Mouse (Mus musculus) liver, embryonic 11.5 days (tissue): ENCODE results near the gene Qdpr. TPM values are rescaled to one million over a fixed set of nuclear protein-coding genes. Genes with fewer than 3 reads are reported as not detected.
A peak's percentile ranks its signal among the peaks of the same experiment; 100 is the strongest.

Experiments
- ATAC-seq: fragments of 200-750 bp; cut with Nextera tagmentation; replicated peaks from 2 replicates; pipeline ENCODE4 v1.8.0; 2017; ENCODE audit warnings: moderate number of reproducible peaks, mild to moderate bottlenecking, moderate TSS enrichment, moderate library complexity; ENCODE audit not compliant: low FRiP score
- DNase-seq: peaks from one replicate; pipeline ENCODE4 v3.0.0-alpha.2; 2017; ENCODE audit warnings: low spot score
- H3K27ac ChIP-seq: fragments of 300-500 bp; sonication (generic); 2 replicates; pipeline ENCODE4 v1.5.1; 2014; ENCODE audit warnings: mild to moderate bottlenecking, low read depth, low read length, control low read depth
- H3K27me3 ChIP-seq: fragments of 300-500 bp; sonication (generic); replicated peaks from 2 replicates; pipeline ENCODE4 v1.6.1; 2014; ENCODE audit warnings: low read length, mixed read lengths; ENCODE audit not compliant: control insufficient read depth, insufficient read depth
- H3K36me3 ChIP-seq: fragments of 300-500 bp; sonication (generic); 2 replicates; pipeline ENCODE4 v1.6.1; 2014; ENCODE audit warnings: mild to moderate bottlenecking, low read length, moderate library complexity, mixed read lengths; ENCODE audit not compliant: control insufficient read depth, insufficient read depth
- H3K4me1 ChIP-seq: fragments of 300-500 bp; sonication (generic); replicated peaks from 2 replicates; pipeline ENCODE4 v1.6.1; 2014; ENCODE audit warnings: low read length, mixed read lengths; ENCODE audit not compliant: control insufficient read depth, insufficient read depth
- H3K4me2 ChIP-seq: fragments of 300-500 bp; sonication (generic); 2 replicates; pipeline ENCODE4 v1.6.1; 2014; ENCODE audit warnings: mild to moderate bottlenecking, control low read depth, moderate library complexity
- H3K4me3 ChIP-seq: fragments of 300-500 bp; sonication (generic); 2 replicates; pipeline ENCODE4 v1.5.1; 2014; ENCODE audit warnings: low read depth, low read length, control low read depth
- H3K9ac ChIP-seq: fragments of 300-500 bp; sonication (generic); 2 replicates; pipeline ENCODE4 v1.6.1; 2014; ENCODE audit warnings: low read depth, low read length, control low read depth
- H3K9me3 ChIP-seq: fragments of 300-500 bp; sonication (generic); 2 replicates; pipeline ENCODE4 v1.6.1; 2016; ENCODE audit warnings: low read length, inconsistent platforms, mixed read lengths; ENCODE audit not compliant: control insufficient read depth
- WGBS: fragments of 180-500 bp; shearing (Covaris S2); extraction: QIAGEN DNeasy Blood & Tissue Kit; methylation state at CpG from one replicate; pipeline ENCODE4 v1.1.7; 2014; 5-methylcytosine and 5-hydroxymethylcytosine counted together
- polyA plus RNA-seq: library from polyadenylated mRNA; unstranded; fragments of >200 nt; fragmentation: Nextera tagmentation; extraction: Ambion mirVana; gene quantifications from 2 replicates; pipeline ENCODE4 v1.2.1, GENCODE M21; 2014

Qdpr gene
- polyA plus RNA-seq, 1 experiment from 2014 or later, result 116 TPM

- under 1% methylated on average over 78 of the region's 78 CpGs for WGBS
- peaks cover 9% of the 10 kb centered on the region for H3K4me1 ChIP-seq
- peaks cover 11% of the 10 kb centered on the region for H3K36me3 ChIP-seq
- peak; percentile 93 for ATAC-seq
- peak within 1 kb of the TSS; percentile 83 for H3K9ac ChIP-seq
- H3K27ac ChIP-seq, result peak within 1 kb of the TSS; percentile 64
- peak within 1 kb of the TSS; percentile 91 for H3K4me2 ChIP-seq
- H3K4me3 ChIP-seq, result peak within 1 kb of the TSS; percentile 64
- no peaks in the 10 kb centered on the region for H3K9me3 ChIP-seq
- DNase-seq, result peak; percentile 99
- no peaks in the 10 kb centered on the region for H3K27me3 ChIP-seq
Observed at GRCm38 (mm10) chr5:45493191-45494092, 43.4 kb upstream of the Qdpr start, which contains the start of gene Lap3. TSS of gene Lap3 (plus strand) at chr5:45493374.

DNA sequence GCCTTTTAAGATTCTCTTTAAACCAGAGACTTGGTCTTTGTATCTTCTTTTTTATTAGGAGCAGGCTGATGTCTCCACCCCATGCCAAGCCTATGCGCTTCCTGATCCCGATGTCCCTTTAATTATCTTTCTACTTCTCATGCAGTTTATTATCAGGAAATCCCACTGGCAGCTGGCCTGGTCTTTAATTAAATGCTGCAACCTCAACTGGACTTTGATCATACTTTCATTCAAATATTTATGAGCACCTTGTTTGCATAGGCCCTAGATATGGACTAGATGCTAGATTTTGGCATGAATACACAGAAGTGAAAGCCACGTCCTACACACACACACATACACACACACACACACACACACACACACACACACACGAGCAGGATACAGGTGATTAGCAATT is 41.7 kb upstream of the Qdpr start:
- peaks cover 9% of the 10 kb centered on the region for H3K4me1 ChIP-seq
- 66% methylated on average over 4 of the region's 4 CpGs for WGBS
- H3K9ac ChIP-seq, result no peak overlapping the region
- ATAC-seq (no peak), DNase-seq (no peak)
- no peaks in the 10 kb centered on the region for H3K27me3 ChIP-seq
- no peak overlapping the region for H3K4me2 ChIP-seq
- H3K4me3 ChIP-seq, result no peak overlapping the region
- peaks cover 5% of the 10 kb centered on the region for H3K36me3 ChIP-seq
- H3K9me3 ChIP-seq, result no peaks in the 10 kb centered on the region
- H3K27ac ChIP-seq, result no peak overlapping the region

GRCm38 (mm10) chr5:45483654-45484053 is 33.6 kb upstream of the Qdpr start:
- Histone ChIP-seq H3K9me3 (no peaks in the 10 kb centered on the region), H3K9ac (no peak overlapping the region), H3K36me3 (no peaks in the 10 kb centered on the region), H3K4me1 (no peaks in the 10 kb centered on the region), H3K27ac (no peak overlapping the region), H3K4me2 (no peak overlapping the region), H3K4me3 (no peak overlapping the region), H3K27me3 (no peaks in the 10 kb centered on the region)
- no peak for ATAC-seq
- no peak for DNase-seq
- 86% methylated on average over 1 of the region's 1 CpGs for WGBS

DNA sequence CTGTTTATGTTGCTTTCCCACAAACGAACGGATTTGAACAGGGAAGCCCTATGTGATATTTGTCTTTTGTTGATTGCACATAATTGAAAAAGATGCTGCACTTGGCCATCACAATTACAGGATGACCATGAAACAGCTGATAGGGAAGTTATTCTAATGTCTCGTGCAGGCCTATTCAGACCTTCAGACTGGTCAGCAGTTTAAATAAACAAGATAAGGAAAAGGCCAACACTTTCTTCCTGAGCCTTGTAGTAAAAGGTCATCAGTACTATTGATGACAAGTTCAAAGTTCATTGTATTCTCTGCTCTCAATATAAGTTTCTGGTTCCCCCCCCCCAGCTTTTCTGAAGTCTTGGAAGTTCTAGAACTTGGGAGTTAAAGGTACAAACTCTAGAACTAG is 32.6 kb upstream of the Qdpr start:
- ATAC-seq (no peak), DNase-seq (no peak)
- WGBS, result 61% methylated on average over 3 of the region's 3 CpGs
- H3K4me2 ChIP-seq, result no peak overlapping the region
- H3K27ac ChIP-seq, result no peak overlapping the region
- no peaks in the 10 kb centered on the region for H3K9me3 ChIP-seq
- no peaks in the 10 kb centered on the region for H3K36me3 ChIP-seq
- no peak overlapping the region for H3K9ac ChIP-seq
- no peaks in the 10 kb centered on the region for H3K27me3 ChIP-seq
- H3K4me3 ChIP-seq, result no peak overlapping the region
- no peaks in the 10 kb centered on the region for H3K4me1 ChIP-seq

- H3K36me3 ChIP-seq, result no peaks in the 10 kb centered on the region
- H3K27ac ChIP-seq, result no peak overlapping the region
- H3K4me1 ChIP-seq, result no peaks in the 10 kb centered on the region
- H3K9me3 ChIP-seq, result no peaks in the 10 kb centered on the region
- H3K27me3 ChIP-seq, result no peaks in the 10 kb centered on the region
- ATAC-seq, result no peak
- WGBS, result 80% methylated on average over 2 of the region's 2 CpGs
- H3K4me2 ChIP-seq, result no peak overlapping the region
- H3K4me3 ChIP-seq, result no peak overlapping the region
- no peak for DNase-seq
- no peak overlapping the region for H3K9ac ChIP-seq
Observed at GRCm38 (mm10) chr5:45481125-45481524, 31.1 kb upstream of the Qdpr start.

DNA sequence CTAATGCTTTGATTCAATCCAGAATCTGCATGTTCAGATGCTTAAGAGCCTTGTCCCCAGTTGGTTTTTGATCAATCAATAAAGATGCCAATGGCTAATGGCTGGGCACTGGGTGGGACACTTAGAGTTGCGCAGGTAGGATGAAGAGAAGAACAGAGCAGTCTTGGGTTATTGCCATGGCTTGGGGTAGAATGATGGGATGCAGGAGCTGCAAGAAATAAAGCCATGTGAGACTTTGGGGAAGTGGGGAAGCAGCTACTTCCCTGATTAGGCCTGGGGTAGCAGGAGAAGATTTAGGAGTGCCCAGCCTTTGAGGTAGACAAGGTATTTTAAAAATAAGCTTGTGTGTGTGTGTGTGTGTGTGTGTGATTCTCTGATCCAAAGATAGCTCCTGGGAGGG is 30.0 kb upstream of the Qdpr start:
- no peaks in the 10 kb centered on the region for H3K4me1 ChIP-seq
- H3K9me3 ChIP-seq, result no peaks in the 10 kb centered on the region
- WGBS, result 74% methylated on average over 1 of the region's 1 CpGs
- H3K36me3 ChIP-seq, result no peaks in the 10 kb centered on the region
- no peak overlapping the region for H3K27ac ChIP-seq
- ATAC-seq (no peak), DNase-seq (no peak)
- no peaks in the 10 kb centered on the region for H3K27me3 ChIP-seq
- H3K9ac ChIP-seq, result no peak overlapping the region
- H3K4me3 ChIP-seq, result no peak overlapping the region
- no peak overlapping the region for H3K4me2 ChIP-seq

- Histone ChIP-seq H3K4me1 (no peaks in the 10 kb centered on the region), H3K9me3 (no peaks in the 10 kb centered on the region), H3K36me3 (no peaks in the 10 kb centered on the region), H3K27me3 (no peaks in the 10 kb centered on the region), H3K4me3 (no peak overlapping the region), H3K27ac (no peak overlapping the region), H3K9ac (no peak overlapping the region), H3K4me2 (no peak overlapping the region)
- ATAC-seq, result no peak
- WGBS, result 71% methylated on average over 7 of the region's 7 CpGs
- DNase-seq, result no peak
Observed at GRCm38 (mm10) chr5:45477601-45478000, 27.6 kb upstream of the Qdpr start.

DNA sequence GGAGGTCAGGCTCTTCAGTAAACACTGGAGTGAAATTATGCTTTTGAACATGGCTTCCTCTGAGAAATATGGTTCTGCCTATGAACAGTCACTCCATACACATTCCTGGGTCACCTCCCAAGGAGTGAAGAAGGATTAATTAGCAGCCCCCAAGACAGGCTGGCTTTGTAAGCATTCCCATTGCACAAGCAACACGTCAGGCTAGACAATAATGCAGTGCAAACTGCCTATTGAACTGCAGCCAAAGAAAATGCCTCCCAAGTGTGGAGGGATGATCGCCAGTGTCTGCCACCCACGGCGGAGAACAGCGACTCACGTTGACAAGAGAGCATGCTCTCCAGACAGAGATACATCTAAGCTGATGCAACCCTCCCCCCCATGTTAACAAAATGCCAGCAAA is 26.3 kb upstream of the Qdpr start:
- no peak overlapping the region for H3K27ac ChIP-seq
- H3K4me2 ChIP-seq, result no peak overlapping the region
- no peaks in the 10 kb centered on the region for H3K9me3 ChIP-seq
- DNase-seq (no peak), ATAC-seq (no peak)
- H3K4me3 ChIP-seq, result no peak overlapping the region
- H3K4me1 ChIP-seq, result no peaks in the 10 kb centered on the region
- 76% methylated on average over 6 of the region's 6 CpGs for WGBS
- no peaks in the 10 kb centered on the region for H3K36me3 ChIP-seq
- no peak overlapping the region for H3K9ac ChIP-seq
- no peaks in the 10 kb centered on the region for H3K27me3 ChIP-seq

DNA sequence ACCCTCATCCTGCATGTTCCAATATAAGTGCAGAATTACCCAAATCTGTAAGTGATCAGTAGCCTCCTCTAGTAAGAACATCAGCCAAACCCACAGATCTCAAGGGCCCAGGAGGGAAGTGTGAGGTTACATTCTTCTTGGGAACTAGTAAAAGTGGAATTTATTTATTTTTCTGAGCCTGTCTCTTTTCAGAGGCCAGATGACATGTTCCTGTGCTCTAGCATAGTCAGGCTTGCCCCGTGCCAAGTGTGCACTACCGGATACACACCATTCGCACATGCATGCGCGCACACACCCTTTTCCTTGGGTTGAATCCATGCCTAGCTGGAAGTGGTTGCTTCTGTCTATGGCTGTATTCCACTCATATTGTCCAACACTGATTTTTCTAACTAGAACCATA is 25.7 kb upstream of the Qdpr start:
- Histone ChIP-seq H3K4me2 (no peak overlapping the region), H3K9ac (no peak overlapping the region), H3K36me3 (no peaks in the 10 kb centered on the region), H3K27ac (no peak overlapping the region), H3K4me3 (no peak overlapping the region), H3K27me3 (no peaks in the 10 kb centered on the region), H3K9me3 (no peaks in the 10 kb centered on the region), H3K4me1 (no peaks in the 10 kb centered on the region)
- WGBS, result 83% methylated on average over 5 of the region's 5 CpGs
- DNase-seq (no peak), ATAC-seq (no peak)
